Mouse (Mus musculus): ENCODE measurements around the gene Vdac1.
"Not testable (repeated sequence)": the region's sequence is repeated elsewhere in the genome, so short reads cannot be mapped to it uniquely, and the experiment has no call there.

Gene Vdac1

GRCm38 (mm10) chr11:52373841-52374240, 13.2 kb downstream of the Vdac1 start:
- DNase-seq (ENCODE audit: low read depth, low spot score), result no peak

GRCm38 (mm10) chr11:52374340-52374739, 13.7 kb downstream of the Vdac1 start:
- DNase-seq (ENCODE audit: low read depth, low spot score), result no peak

- no peak for DNase-seq (ENCODE audit: low read depth, low spot score)
Observed at GRCm38 (mm10) chr11:52377579-52377978, 16.9 kb downstream of the Vdac1 start.

GRCm38 (mm10) chr11:52379241-52379640, 18.6 kb downstream of the Vdac1 start:
- DNase-seq (ENCODE audit: low read depth, low spot score), result no peak

- DNase-seq (ENCODE audit: low read depth, low spot score), result no peak
Observed at GRCm38 (mm10) chr11:52383741-52384140, 23.1 kb downstream of the Vdac1 start.

- no peak for DNase-seq (ENCODE audit: low read depth, low spot score)
Observed at GRCm38 (mm10) chr11:52384667-52385066, 24.0 kb downstream of the Vdac1 start.

- DNase-seq (ENCODE audit: low read depth, low spot score), result no peak
Observed at GRCm38 (mm10) chr11:52386892-52387291, 26.2 kb downstream of the Vdac1 start.

GRCm38 (mm10) chr11:52388150-52388549, 27.5 kb downstream of the Vdac1 start:
- no peak for DNase-seq (ENCODE audit: low read depth, low spot score)

- not testable (repeated sequence) for DNase-seq (ENCODE audit: low read depth, low spot score)
Observed at GRCm38 (mm10) chr11:52388979-52389378, 28.3 kb downstream of the Vdac1 start.

GRCm38 (mm10) chr11:52389933-52390332, 29.3 kb downstream of the Vdac1 start:
- DNase-seq (ENCODE audit: low read depth, low spot score), result no peak

- no peak for DNase-seq (ENCODE audit: low read depth, low spot score)
Observed at GRCm38 (mm10) chr11:52394494-52394893, 33.8 kb downstream of the Vdac1 start.

GRCm38 (mm10) chr11:52395343-52395742, 34.7 kb downstream of the Vdac1 start:
- DNase-seq (ENCODE audit: low read depth, low spot score), result no peak

GRCm38 (mm10) chr11:52395940-52396596, 35.4 kb downstream of the Vdac1 start, which contains the start of gene 9530068E07Rik:
Gene 9530068E07Rik (plus strand): TSS chr11:52396428.
- DNase-seq (ENCODE audit: low read depth, low spot score), result peak; percentile 86

GRCm38 (mm10) chr11:52396597-52397188, 36.0 kb downstream of the Vdac1 start:
- DNase-seq (ENCODE audit: low read depth, low spot score), result no peak

- DNase-seq (ENCODE audit: low read depth, low spot score), result no peak
Observed at GRCm38 (mm10) chr11:52397385-52397987, 36.8 kb downstream of the Vdac1 start.

- no peak for DNase-seq (ENCODE audit: low read depth, low spot score)
Observed at GRCm38 (mm10) chr11:52401476-52401875, 40.8 kb downstream of the Vdac1 start.

GRCm38 (mm10) chr11:52402566-52402965, 41.9 kb downstream of the Vdac1 start:
- no peak for DNase-seq (ENCODE audit: low read depth, low spot score)

GRCm38 (mm10) chr11:52404209-52404608, 43.5 kb downstream of the Vdac1 start:
- DNase-seq (ENCODE audit: low read depth, low spot score), result no peak

GRCm38 (mm10) chr11:52405196-52405688, 44.6 kb downstream of the Vdac1 start:
- no peak for DNase-seq (ENCODE audit: low read depth, low spot score)

GRCm38 (mm10) chr11:52409316-52409715, 48.7 kb downstream of the Vdac1 start:
- no peak for DNase-seq (ENCODE audit: low read depth, low spot score)

GRCm38 (mm10) chr11:52418358-52418757, 57.7 kb downstream of the Vdac1 start:
- DNase-seq (ENCODE audit: low read depth, low spot score), result no peak

- DNase-seq (ENCODE audit: low read depth, low spot score), result no peak
Observed at GRCm38 (mm10) chr11:52419246-52419645, 58.6 kb downstream of the Vdac1 start.

GRCm38 (mm10) chr11:52419861-52420260, 59.2 kb downstream of the Vdac1 start:
- DNase-seq (ENCODE audit: low read depth, low spot score), result no peak
